Mouse (Mus musculus) monocyte, adult 5-6 weeks (primary cell): Measurements from ENCODE around the gene Hadhb. TPM values are rescaled to one million over a fixed set of nuclear protein-coding genes. Genes with fewer than 3 reads are reported as not detected.
"Not testable (repeated sequence)": the region's sequence is repeated elsewhere in the genome, so short reads cannot be mapped to it uniquely, and the experiment has no call there.

Experiments used
- ATAC-seq: fragments of 153-309, 156-312 bp; replicated peaks from 2 replicates; pipeline ENCODE4 v1.8.0; 2017; ENCODE audit warnings: mild to moderate bottlenecking; ENCODE audit not compliant: low TSS enrichment, insufficient number of reproducible peaks, severe bottlenecking, poor library complexity, low FRiP score
- total RNA-seq: library from RNA; stranded (forward); fragments of 200-1000, 200-491, 200-594 nt; gene quantifications from 3 replicates; pipeline ENCODE4 v1.2.3, GENCODE M21; 2017

Hadhb gene
- total RNA-seq, 1 experiment from 2014 or later: 87.3 TPM

DNA sequence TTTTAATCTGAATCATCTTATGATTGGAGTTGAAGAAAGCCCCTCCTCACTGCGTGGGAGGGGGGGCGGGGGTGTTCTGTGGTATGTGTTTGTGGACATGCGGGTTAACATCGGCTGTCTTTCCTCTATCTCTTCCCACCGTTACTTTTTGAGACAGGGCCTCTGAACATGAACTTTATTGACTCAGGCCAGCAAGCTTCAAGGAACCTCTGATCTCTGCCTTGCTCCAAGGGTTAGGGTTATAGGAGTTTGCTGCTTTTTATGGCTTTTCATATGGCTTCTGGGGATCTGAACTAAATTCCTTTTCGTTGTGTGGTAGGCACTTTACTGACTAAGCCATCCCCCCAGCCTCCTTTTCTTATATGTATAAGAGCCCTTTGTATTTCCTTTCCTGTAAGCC, 7.3 kb downstream of the Hadhb start:
- no peak for ATAC-seq

DNA sequence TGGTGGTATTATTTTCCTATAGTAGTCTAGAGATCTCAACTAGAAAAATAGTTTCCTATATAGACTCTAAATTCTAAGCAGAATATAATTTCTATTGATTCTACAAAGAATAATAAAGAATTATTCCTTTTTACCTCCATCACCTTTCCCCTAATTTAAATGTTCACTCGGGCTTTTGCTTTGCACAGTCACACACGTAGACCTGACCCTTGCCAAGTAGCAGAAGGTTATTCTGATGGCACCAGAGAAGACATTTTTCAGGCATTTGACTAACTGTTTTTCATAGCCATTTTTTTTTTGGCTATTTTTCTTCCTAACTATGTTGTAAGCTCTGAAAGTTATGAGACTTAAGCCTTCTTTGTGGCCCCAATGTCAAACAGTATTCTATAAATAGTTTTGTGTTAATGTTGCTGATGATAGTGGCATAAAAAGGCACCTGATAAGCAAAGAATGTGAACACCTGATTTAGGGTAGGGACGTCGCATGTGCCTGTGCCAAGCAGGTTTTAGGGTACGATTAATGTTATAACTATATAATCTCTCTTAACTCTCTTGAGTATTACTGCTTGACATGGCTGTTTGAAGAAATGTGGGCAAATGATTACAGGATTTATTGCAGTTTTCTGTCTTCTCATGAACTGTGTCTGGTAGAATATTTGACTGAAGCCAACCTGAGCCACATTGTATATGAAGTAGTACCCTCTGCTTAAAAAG, 10.3 kb downstream of the Hadhb start:
- no peak for ATAC-seq

DNA sequence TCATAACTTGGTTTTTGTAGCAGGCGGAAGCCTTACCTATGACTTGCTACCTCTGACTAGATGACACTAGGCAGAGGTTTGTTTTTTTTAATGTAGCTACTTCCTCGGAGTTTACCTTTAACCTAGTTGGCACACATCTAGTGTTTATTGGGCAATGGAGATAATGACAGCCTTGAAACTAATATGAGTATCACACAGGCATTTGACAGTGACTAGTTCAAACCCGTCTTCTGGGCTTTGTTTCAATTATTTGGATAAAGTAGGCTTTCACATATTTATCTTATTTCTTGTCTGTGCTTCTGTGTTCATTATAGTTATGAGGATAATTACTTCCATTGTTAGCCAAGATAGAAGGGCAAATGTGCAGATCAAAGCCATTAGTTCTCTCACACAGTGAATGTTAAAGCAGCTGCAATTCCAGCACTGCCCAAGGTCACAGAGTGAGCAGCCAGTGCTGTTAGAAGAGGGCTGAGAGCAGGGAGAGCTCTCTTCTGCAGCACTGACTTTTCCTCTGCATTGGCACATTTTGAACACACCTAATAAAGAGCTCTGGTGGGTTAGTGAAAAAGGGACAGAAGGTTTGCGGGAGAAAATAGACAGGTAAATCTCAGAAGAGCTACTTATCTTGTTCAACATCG, 15.4 kb downstream of the Hadhb start:
- no peak for ATAC-seq

DNA sequence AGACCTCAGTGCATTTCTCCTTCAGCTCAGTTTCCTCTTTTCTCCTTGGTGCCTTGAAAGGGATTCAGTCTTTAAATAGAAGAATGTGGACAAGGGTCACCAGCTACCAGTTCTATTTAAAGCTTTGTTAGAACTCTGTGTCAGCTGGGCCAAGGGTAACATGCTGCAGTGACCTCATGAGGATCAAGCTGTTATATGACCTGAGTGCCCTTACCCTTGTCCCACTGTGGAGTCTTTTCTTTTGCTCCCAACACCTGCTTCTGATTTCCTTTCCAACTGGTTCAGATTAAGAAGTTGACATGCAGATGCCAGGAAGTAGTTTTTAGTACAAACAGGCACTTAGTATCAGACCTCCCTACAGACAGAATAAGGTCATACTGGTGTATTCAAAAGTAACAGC, 17.1 kb downstream of the Hadhb start:
- ATAC-seq: no peak

DNA sequence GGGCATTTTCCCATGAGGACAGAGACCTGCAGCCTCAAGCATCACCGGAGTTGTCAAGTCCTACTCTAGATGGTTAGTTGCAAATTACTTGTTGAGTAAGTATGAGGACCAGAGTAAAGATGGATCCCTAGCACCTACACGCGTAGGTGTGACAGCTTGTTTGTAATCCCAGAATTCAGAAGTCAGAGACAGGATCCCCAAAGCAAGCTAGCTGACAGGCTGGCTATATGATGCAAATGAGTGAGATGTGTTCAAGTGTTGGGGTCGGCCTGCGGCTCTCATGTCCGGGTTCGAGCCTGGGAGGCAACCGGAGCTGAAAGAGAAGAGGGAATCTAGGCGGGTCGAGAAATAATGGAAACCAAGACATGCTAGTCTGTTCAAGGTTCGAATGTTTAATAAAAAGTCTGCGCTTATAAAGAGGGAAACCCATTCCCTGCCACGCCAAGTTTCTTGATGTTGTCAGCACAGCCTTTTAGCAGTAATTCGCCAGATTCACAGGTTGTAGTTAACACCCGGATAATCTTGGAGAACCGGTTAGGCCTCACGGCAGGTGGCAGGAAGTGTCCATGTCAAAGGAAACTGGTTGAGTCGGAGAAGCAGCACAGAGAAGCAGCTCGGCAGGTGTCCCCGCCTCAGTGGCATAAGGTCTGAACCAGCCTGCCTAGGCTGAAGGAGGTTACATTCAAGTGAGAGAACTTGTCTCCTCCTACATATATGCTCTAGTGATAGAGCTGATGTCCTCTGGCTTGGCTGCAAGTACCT, 18.1 kb downstream of the Hadhb start:
- ATAC-seq: no peak

DNA sequence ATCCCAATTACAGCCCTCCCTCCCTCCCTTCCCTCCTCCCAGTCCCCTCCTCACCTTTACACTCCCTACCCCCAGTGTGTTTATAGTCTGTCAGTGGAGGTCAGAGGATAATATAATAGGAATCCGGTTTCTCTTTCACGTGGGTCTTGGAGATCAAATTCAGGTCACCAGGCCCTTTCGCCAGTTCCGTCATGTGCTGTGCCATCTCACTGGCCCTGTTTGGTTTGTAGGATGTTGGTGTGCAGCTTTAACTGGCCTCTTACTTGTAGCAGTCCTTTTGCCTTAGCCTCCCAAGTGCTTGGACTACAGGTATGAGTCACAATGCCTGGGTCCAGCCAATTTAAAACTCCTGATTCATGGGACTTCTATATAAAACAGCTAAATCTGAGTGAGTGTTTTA, 20.8 kb downstream of the Hadhb start:
- no peak for ATAC-seq

DNA sequence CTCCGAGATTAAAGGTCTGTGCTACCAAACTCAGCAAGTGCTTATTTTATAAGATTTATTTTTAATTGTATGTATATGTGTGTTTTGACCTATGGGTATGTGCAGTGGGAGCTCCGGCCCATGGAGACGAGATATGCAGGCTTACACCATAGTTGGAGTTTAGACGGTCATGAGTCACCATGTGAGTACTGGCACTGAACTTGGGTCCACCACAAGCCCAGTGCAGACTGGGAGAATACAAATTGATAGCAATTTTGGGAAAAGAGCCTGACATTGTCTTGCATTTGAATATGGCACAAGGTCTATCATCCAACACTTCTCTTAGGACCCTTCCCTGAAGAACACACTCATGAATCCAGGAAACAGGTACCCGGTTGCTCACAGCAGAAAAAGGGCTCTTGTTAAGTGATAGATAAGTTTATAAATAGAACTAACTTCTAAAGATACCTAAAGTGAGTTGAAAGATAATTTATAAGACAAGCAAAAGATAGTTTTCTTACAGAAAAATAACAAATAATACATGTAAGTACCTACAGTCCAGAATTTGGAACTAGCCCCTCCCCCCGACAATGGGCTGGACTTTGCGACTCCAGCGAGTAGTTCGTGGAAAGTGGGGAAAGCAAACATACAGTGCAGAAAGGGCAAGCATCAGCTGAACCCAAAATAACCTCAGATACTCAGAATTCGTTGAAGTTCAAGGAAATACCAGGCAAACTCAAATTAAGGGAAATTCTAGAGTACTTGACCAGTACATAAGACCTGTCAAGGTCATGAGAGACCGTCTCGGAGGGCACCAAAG, 32.8 kb downstream of the Hadhb start:
- no peak for ATAC-seq

DNA sequence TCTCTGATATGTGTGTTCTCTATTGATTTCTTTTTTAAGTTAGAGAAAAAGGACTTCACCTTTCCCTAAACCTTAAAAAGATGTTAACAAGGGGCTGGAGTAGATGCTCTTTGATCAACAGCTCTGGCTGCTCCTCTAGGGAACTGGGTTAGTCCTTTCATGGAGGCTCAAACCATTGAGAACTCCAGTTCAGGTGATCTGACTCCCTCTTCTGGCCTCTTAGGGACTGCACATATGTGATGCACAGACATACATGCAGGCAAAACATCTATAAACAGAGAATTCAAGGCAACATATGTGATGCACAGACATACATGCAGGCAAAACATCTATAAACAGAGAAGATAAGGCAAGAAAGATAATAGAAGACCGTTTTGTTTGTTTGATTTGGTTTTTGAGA, 37.4 kb downstream of the Hadhb start:
- no peak for ATAC-seq

DNA sequence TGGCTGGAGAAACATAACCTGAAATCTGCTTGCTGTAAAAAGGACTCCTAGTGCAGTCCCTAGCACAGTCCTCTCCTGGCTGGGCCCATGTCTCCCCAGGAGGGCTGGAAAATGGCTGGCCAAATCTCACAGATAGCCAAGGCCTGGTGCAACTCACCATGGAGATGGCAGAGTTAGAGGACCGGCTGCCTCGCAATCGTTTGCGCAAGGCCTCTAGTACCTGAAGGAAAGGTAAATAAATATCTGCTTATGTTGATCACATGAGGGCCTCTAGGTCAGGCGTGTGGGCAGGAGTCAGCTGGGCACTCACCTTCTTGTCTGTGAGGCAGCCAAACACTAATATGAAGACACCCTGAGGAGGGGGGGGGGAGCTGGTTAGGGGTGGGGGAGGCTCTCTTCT, 40.3 kb downstream of the Hadhb start:
- no peak for ATAC-seq

DNA sequence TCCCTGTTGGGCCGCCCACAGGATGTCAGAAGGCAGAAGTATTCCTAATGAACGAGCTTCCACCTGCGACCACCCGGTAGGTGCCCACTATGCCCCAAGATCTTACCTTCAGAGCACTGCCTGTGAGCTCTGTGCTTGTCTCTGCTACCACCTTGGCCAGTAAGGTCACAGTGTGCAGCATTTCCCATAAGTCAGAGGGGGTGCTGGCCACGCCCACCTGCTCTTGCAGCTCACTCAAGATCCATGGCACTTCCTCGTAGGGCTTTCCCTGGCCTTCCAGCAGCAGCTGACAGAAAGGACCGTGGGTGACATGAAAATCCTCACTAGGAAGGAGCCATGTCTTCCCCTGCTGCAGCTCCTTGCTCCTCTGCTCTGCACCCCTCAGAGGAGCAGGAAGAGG, 43.2 kb downstream of the Hadhb start:
- no peak for ATAC-seq

DNA sequence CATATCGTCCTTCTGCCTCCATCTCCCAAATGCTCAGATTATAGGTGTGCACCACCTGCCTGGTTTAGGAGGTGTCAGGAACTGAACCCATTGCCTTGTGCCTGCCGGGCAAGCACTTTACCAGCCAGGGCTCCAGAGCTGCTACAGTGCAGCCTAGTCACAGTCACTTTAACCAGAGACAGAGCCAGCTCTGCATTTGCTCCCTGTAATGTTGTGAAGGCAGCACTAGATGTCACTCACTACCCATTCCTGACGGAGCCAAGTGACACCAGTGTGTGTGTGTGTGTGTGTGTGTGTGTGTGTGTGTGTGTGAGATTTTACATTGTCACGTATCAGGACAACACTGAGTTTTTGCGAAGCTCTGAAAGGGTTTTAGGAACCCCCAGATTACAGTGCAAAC, 46.5 kb downstream of the Hadhb start:
- ATAC-seq: no peak

DNA sequence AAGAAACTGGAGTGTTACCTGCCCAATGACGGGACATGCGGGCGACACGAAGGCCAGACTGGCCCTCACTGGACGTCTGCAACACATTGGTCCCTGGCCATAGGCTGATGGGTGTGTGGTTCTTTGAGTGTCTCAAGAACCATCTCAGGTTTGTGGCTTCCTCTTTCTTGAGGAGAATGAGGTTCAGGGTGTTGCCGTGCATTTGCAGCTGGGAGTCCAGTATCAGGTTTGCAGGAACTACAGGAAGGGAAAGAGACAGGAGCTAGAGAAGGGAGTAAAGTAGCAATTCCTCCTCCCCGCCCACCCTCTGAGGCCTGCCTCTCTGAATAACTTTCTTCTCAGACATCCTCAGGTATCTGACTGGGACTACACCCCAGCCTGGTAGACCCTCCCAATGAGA, 47.2 kb downstream of the Hadhb start:
- no peak for ATAC-seq

DNA sequence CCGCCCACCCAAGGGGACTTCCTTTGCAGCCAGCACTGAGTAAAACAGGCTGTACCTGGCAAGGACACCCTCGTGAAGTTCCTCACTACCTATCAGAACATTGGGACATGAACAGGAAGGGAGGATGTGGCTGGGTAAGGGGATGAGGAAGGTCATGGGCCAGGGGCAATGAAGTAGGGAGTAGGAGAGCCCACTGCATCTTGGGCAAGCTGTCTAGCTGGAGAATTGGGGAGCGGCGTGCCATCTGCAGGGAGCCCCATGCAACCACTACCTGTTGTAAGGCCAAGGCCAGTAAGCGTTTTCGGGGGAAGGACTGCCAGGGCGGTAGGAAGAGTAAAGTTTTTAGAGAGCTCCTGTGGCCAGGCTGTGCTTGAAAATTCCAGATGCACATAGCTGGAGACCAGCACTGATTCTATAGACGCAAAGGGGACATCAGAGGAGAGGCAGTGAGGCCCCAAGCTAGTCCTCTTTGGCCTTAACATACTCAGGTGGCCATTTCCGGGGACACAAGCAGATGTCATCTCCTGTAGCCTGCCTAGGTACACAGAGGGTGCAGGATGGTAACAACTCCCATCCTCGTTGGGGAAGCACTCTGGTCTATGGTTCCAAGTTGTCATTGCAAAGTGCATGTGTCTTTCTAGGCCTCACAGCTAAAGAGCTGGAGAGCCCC, 48.3 kb downstream of the Hadhb start:
- no peak for ATAC-seq

DNA sequence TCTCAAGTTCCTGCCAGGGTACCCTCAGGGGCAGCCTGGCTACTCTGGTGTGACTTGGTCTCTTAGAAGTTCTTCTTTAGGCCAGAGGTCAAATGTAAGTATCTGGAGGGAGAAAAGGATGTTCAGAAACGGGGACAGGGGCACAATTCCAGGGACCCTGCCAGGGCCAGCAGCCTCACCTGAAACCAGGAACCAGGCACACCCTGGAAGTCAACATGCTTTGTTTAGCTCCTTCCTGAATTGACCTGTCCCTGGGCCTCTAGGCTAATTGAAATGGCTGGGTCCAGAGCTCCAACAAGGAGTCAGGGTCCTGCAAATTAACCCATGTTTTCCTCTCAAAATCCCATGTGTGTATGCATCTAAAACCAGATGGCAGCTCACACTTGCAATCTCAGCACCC, 49.4 kb downstream of the Hadhb start:
- ATAC-seq: no peak

DNA sequence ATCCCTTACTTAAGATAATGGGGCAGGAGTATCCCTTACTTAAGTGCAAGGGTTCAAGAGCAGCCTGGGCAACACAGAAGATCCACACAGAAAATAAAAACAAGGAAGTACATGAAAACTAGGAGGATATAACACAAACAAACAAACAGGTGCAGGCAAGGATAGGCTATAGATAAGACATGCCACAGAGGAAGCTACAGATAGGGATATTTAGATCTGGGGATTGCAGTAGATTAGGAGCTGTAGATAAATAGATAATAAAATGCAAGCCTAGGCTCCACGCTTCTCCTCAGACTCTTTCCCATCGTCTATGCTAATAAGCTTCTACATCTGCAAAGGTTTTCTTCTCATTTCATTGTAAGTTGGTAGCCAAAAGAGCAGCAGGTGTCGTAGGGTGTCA, 50.0 kb downstream of the Hadhb start:
- ATAC-seq: no peak

DNA sequence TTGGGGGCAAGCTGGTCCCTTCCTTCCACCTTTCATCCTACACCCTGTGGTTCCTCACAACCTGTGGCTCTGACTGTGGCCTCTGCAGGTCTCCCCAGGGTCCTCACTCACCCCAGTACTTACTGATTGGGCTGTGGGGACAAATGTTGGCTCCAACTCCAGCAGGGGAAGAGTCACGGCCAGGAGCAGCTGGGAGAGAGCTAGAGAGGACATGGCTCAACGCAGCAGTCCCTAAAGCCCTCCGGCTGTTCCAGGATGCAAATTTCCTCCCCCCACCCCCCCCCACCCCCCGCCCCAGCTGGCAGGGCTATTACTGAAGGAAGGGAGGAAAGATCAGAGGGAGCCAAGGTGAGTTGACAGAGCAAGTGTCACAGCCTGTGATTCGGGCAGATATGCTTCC, 50.4 kb downstream of the Hadhb start, which contains the start of gene Adgrf3:
Gene Adgrf3, minus strand, starts transcription at position 230 of the 400 bp plus-strand sequence.
- ATAC-seq: no peak

DNA sequence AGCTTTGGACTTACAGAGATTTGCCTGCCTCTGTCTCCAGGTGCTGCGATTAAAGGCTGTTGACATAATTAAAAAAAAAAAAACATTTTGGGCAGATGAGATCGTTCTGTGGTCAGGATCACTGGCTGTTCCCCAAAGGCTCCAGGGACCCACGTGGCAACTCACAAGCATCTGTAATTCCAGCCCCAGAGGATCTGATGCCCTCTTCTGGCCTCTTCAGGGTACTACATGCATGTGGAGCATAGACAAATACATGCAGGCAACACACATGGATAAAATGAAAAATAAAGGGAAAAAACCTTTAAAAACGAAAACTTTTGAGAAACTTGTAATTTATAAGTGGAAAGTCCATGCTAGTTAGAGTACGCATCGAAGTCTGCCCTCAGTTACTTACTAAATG, 52.2 kb downstream of the Hadhb start:
- no peak for ATAC-seq

DNA sequence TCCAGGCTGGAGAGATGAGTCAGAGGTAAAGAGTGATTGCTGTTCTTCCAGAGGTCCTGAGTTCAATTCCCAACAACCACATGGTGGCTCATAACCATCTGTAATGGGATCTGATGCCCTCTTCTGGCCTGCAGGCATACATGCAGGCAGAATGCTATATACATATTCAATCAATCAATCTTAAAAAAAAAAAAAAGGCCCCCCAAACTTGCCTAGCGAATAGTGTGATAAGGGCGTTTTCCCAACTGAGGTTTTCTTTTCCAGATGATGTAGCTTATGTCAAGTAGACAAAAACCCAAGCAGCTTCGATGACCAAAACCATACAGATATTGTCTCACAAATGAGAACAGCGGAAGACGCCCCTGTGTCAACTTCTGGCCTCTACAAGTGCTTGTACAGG, 55.7 kb downstream of the Hadhb start:
- ATAC-seq: not testable (repeated sequence)

DNA sequence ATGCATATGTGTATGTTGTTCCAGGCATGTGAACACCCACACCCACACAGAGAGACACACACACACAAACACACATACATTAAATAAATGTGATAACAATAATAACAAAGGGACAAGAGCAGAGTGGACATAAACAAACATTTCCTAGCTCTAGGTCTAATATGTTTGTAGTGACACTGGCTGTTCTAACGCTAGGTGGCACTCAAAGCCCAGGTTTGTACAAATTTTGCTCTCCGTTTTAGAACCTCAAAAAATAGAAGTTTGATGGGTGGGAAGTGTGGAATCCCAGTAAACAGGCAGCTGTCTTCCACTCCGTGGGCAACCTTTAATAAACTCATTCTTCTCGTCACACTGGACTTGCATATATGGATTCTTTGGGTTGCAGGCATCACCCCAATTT, 59.8 kb downstream of the Hadhb start:
- no peak for ATAC-seq
